Mouse (Mus musculus) adrenal gland (tissue): ENCODE measurements around the gene Gm10160.

Experiments used
- intact Hi-C: fragments of 180-260 bp; cut with DNase I; formaldehyde crosslinking; loops from one replicate; pipeline ENCODE4 v1.15.1; 2025

Gene Gm10160

GRCm38 (mm10) chr7:81829379-81829894, 26.2 kb downstream of the Gm10160 start, which contains the start of gene Btbd1:
TSS of gene Btbd1 (minus strand) at chr7:81829431.
- intact Hi-C loops = no loop called here

GRCm38 (mm10) chr7:81828681-81829378, 26.8 kb downstream of the Gm10160 start:
- intact Hi-C loops = no loop called here

- intact Hi-C loops = loop anchor here (2.0 kb wide), 1 partner anchor 37 kb away; no protein-coding TSS in a partner anchor
These were observed 27.6 kb downstream of the Gm10160 start for GRCm38 (mm10) chr7:81827806-81828667.

GRCm38 (mm10) chr7:81825381-81825780, 30.2 kb downstream of the Gm10160 start:
- intact Hi-C loops = no loop called here

- intact Hi-C loops = no loop called here
These were observed 30.7 kb downstream of the Gm10160 start for GRCm38 (mm10) chr7:81824906-81825305.

GRCm38 (mm10) chr7:81806067-81806466, 49.5 kb downstream of the Gm10160 start:
- intact Hi-C loops = no loop called here
